Mouse (Mus musculus) small intestine, adult 2 months (tissue): ENCODE measurements around the gene Dph7.

Source experiments
- CTCF ChIP-seq: fragments of 200-500 bp; IDR thresholded peaks from 2 replicates; pipeline ENCODE4 v1.5.1; 2012; ENCODE audit warnings: low read depth, mild to moderate bottlenecking, control low read depth, inconsistent platforms, low read length, moderate library complexity, mixed read lengths; ENCODE audit not compliant: insufficient replicate concordance, insufficient read length; ENCODE audit errors: extremely low read depth
- POLR2A ChIP-seq: fragments of 200-500 bp; IDR thresholded peaks from 2 replicates; pipeline ENCODE4 v1.6.1; 2012; ENCODE audit warnings: low read depth, mild to moderate bottlenecking, control low read depth, inconsistent platforms, low read length, moderate library complexity

GRCm38 (mm10) chr2:24995332-24995731, 33.1 kb downstream of the Dph7 start:
- TF ChIP-seq CTCF = no peak
- no peak for TF ChIP-seq POLR2A
